Mouse (Mus musculus) MEL (cell line): ENCODE data around the gene Nek8. TPM values are rescaled to one million over a fixed set of nuclear protein-coding genes. Genes with fewer than 3 reads are reported as not detected.

Experiments used
- DNase-seq: peaks from one replicate; pipeline ENCODE4 v3.0.0; 2011; ENCODE audit warnings: low read depth, low spot score
- H3K27ac ChIP-seq: 2 replicates; pipeline ENCODE4 v1.5.1; 2012; ENCODE audit warnings: low read depth, mild to moderate bottlenecking, control low read depth, low read length, moderate library complexity; ENCODE audit not compliant: control insufficient read depth
- H3K27me3 ChIP-seq, 2 experiments: fragments of 150-350 bp in 1 of 2; sonication (generic) in 1 of 2; 2 replicates each; pipeline ENCODE4 v1.6.1; 2012; ENCODE audit warnings: low read length in 2 of 2, mild to moderate bottlenecking in 2 of 2, improper control_type of control experiment in 1 of 2, moderate library complexity in 1 of 2; ENCODE audit not compliant: insufficient read depth in 2 of 2, control insufficient read depth in 1 of 2
- H3K36me3 ChIP-seq, 2 experiments: 2 replicates each; pipeline ENCODE4 v1.6.1; 2012 to 2014; ENCODE audit warnings: low read length in 2 of 2, improper control_type of control experiment in 1 of 2, inconsistent platforms in 1 of 2, mild to moderate bottlenecking in 1 of 2; ENCODE audit not compliant: insufficient read depth in 2 of 2, control insufficient read depth in 1 of 2
- H3K4me1 ChIP-seq, 2 experiments: fragments of 150-350 bp in 1 of 2; sonication (generic) in 1 of 2; 2 replicates each; pipeline ENCODE4 v1.6.1; 2012; ENCODE audit warnings: low read length in 2 of 2, improper control_type of control experiment in 1 of 2, mild to moderate bottlenecking in 1 of 2; ENCODE audit not compliant: insufficient read depth in 2 of 2, control insufficient read depth in 1 of 2
- H3K4me3 ChIP-seq, 2 experiments: fragments of 150-350 bp in 1 of 2; sonication (generic) in 1 of 2; 2 replicates each; pipeline ENCODE4 v1.5.1; 2012; ENCODE audit warnings: low read depth in 2 of 2, low read length in 2 of 2, mild to moderate bottlenecking in 2 of 2, moderate library complexity in 2 of 2, control low read depth in 1 of 2, improper control_type of control experiment in 1 of 2; ENCODE audit not compliant: control insufficient read depth in 1 of 2, insufficient read depth in 1 of 2
- H3K79me2 ChIP-seq: 2 replicates; pipeline ENCODE4 v1.6.1; 2012; ENCODE audit warnings: mild to moderate bottlenecking, low read length, moderate library complexity; ENCODE audit not compliant: control insufficient read depth, poor library complexity, insufficient read depth
- H3K9ac ChIP-seq: 2 replicates; pipeline ENCODE4 v1.6.1; 2012; ENCODE audit warnings: low read depth, mild to moderate bottlenecking, control low read depth, low read length, moderate library complexity; ENCODE audit not compliant: control insufficient read depth, poor library complexity, severe bottlenecking
- H3K9me3 ChIP-seq: fragments of 150-350 bp; sonication (generic); replicated peaks from 2 replicates; pipeline ENCODE4 v1.6.1; 2012; ENCODE audit warnings: mild to moderate bottlenecking, low read length, improper control_type of control experiment, moderate library complexity; ENCODE audit not compliant: insufficient read depth
- BHLHE40 ChIP-seq: IDR thresholded peaks from 2 replicates; pipeline ENCODE4 v1.6.1; 2012; ENCODE audit warnings: low read depth, mild to moderate bottlenecking, inconsistent platforms, low read length, improper control_type of control experiment, borderline replicate concordance
- CHD2 ChIP-seq: IDR thresholded peaks from 2 replicates; pipeline ENCODE4 v1.6.1; 2011; ENCODE audit warnings: low read length, improper control_type of control experiment
- E2F4 ChIP-seq: IDR thresholded peaks from 2 replicates; pipeline ENCODE4 v1.6.1; 2011; ENCODE audit warnings: low read depth, low read length, improper control_type of control experiment, borderline replicate concordance
- EP300 ChIP-seq, 2 experiments: IDR thresholded peaks; 2 replicates each; pipeline ENCODE4 v1.6.1; 2011; ENCODE audit warnings: improper control_type of control experiment in 2 of 2, low read length in 2 of 2, low read depth in 1 of 2, mild to moderate bottlenecking in 1 of 2
- ETS1 ChIP-seq: IDR thresholded peaks from 2 replicates; pipeline ENCODE4 v1.6.1; 2012; ENCODE audit warnings: low read depth, mild to moderate bottlenecking, inconsistent platforms, low read length, improper control_type of control experiment, moderate library complexity
- GATA1 ChIP-seq: IDR thresholded peaks from 2 replicates; pipeline ENCODE4 v1.6.1; 2011; ENCODE audit warnings: low read depth, low read length, improper control_type of control experiment
- HCFC1 ChIP-seq: IDR thresholded peaks from 2 replicates; pipeline ENCODE4 v1.6.1; 2012; ENCODE audit warnings: low read depth, mild to moderate bottlenecking, inconsistent platforms, low read length, improper control_type of control experiment, moderate library complexity
- JUND ChIP-seq: IDR thresholded peaks from 2 replicates; pipeline ENCODE4 v1.6.1; 2011; ENCODE audit warnings: low read depth, mild to moderate bottlenecking, improper control_type of control experiment, low read length
- KAT2A ChIP-seq: conservative IDR thresholded peaks from 2 replicates; pipeline ENCODE4 v1.6.1; 2012; ENCODE audit warnings: low read depth, low read length, improper control_type of control experiment, inconsistent platforms
- MAX ChIP-seq: IDR thresholded peaks from 2 replicates; pipeline ENCODE4 v1.6.1; 2011; ENCODE audit warnings: low read length, improper control_type of control experiment
- MAZ ChIP-seq: IDR thresholded peaks from 2 replicates; pipeline ENCODE4 v1.6.1; 2012; ENCODE audit warnings: low read depth, mild to moderate bottlenecking, inconsistent platforms, low read length, improper control_type of control experiment
- MEF2A ChIP-seq: IDR thresholded peaks from 2 replicates; pipeline ENCODE4 v1.6.1; 2014; ENCODE audit warnings: low read depth, mild to moderate bottlenecking, inconsistent platforms, low read length, improper control_type of control experiment; ENCODE audit not compliant: poor library complexity, insufficient replicate concordance, severe bottlenecking; ENCODE audit errors: extremely low read depth
- MXI1 ChIP-seq: IDR thresholded peaks from 2 replicates; pipeline ENCODE4 v1.6.1; 2011; ENCODE audit warnings: mild to moderate bottlenecking, low read depth, low read length, improper control_type of control experiment
- MYB ChIP-seq: IDR thresholded peaks from 2 replicates; pipeline ENCODE4 v1.6.1; 2011; ENCODE audit warnings: mild to moderate bottlenecking, low read depth, low read length, improper control_type of control experiment
- MYC ChIP-seq: IDR thresholded peaks from 2 replicates; pipeline ENCODE4 v1.6.1; 2011; ENCODE audit warnings: low read depth, mild to moderate bottlenecking, low read length, improper control_type of control experiment, moderate library complexity
- NELFE ChIP-seq: IDR thresholded peaks from 2 replicates; pipeline ENCODE4 v1.6.1; 2011; ENCODE audit warnings: low read depth, low read length, improper control_type of control experiment
- NRF1 ChIP-seq: IDR thresholded peaks from 2 replicates; pipeline ENCODE4 v1.6.1; 2014; ENCODE audit warnings: low read depth, mild to moderate bottlenecking, inconsistent platforms, low read length, improper control_type of control experiment, moderate library complexity; ENCODE audit not compliant: poor library complexity, insufficient read depth, severe bottlenecking
- POLR2A ChIP-seq, 2 experiments: IDR thresholded peaks; 2 replicates each; pipeline ENCODE4 v1.6.1; 2011 to 2012; ENCODE audit warnings: low read length in 2 of 2, mild to moderate bottlenecking in 2 of 2, control low read depth in 1 of 2, improper control_type of control experiment in 1 of 2, low read depth in 1 of 2, moderate library complexity in 1 of 2; ENCODE audit not compliant: control insufficient read depth in 1 of 2, insufficient read depth in 1 of 2, poor library complexity in 1 of 2
- POLR2AphosphoS2 ChIP-seq: IDR thresholded peaks from 2 replicates; pipeline ENCODE4 v1.6.1; 2011; ENCODE audit warnings: low read length, improper control_type of control experiment
- RAD21 ChIP-seq: IDR thresholded peaks from 2 replicates; pipeline ENCODE4 v1.6.1; 2011; ENCODE audit warnings: mild to moderate bottlenecking, low read depth, low read length, improper control_type of control experiment
- RCOR1 ChIP-seq: IDR thresholded peaks from 2 replicates; pipeline ENCODE4 v1.6.1; 2012; ENCODE audit warnings: low read depth, mild to moderate bottlenecking, inconsistent platforms, low read length, improper control_type of control experiment
- SIN3A ChIP-seq: IDR thresholded peaks from 2 replicates; pipeline ENCODE4 v1.6.1; 2012; ENCODE audit warnings: low read length, improper control_type of control experiment, inconsistent platforms
- TAL1 ChIP-seq: IDR thresholded peaks from 2 replicates; pipeline ENCODE4 v1.6.1; 2012; ENCODE audit warnings: mild to moderate bottlenecking, inconsistent platforms, low read length, moderate library complexity, mixed read lengths
- TBP ChIP-seq: IDR thresholded peaks from 2 replicates; pipeline ENCODE4 v1.8.0; 2011; ENCODE audit warnings: low read depth, low read length, improper control_type of control experiment
- TCF12 ChIP-seq: IDR thresholded peaks from 2 replicates; pipeline ENCODE4 v1.6.1; 2014; ENCODE audit warnings: low read depth, mild to moderate bottlenecking, inconsistent platforms, low read length, improper control_type of control experiment, moderate library complexity
- UBTF ChIP-seq: IDR thresholded peaks from 2 replicates; pipeline ENCODE4 v1.6.1; 2012; ENCODE audit warnings: low read depth, mild to moderate bottlenecking, inconsistent platforms, low read length, improper control_type of control experiment, moderate library complexity, borderline replicate concordance; ENCODE audit not compliant: insufficient read depth
- USF1 ChIP-seq: IDR thresholded peaks from 2 replicates; pipeline ENCODE4 v1.6.1; 2014; ENCODE audit warnings: low read depth, mild to moderate bottlenecking, inconsistent platforms, low read length, improper control_type of control experiment, moderate library complexity
- USF2 ChIP-seq, 2 experiments: IDR thresholded peaks; 2 replicates each; pipeline ENCODE4 v1.6.1; 2011 to 2012; ENCODE audit warnings: improper control_type of control experiment in 2 of 2, low read length in 2 of 2, borderline replicate concordance in 1 of 2, inconsistent platforms in 1 of 2, low read depth in 1 of 2, mild to moderate bottlenecking in 1 of 2; ENCODE audit not compliant: insufficient read depth in 1 of 2
- ZC3H11A ChIP-seq: IDR thresholded peaks from 2 replicates; pipeline ENCODE4 v1.6.1; 2012; ENCODE audit warnings: low read depth, mild to moderate bottlenecking, inconsistent platforms, low read length, improper control_type of control experiment
- ZKSCAN1 ChIP-seq: IDR thresholded peaks from 2 replicates; pipeline ENCODE4 v1.6.1; 2012; ENCODE audit warnings: low read depth, mild to moderate bottlenecking, inconsistent platforms, low read length, improper control_type of control experiment, moderate library complexity
- ZMIZ1 ChIP-seq: IDR thresholded peaks from 2 replicates; pipeline ENCODE4 v1.6.1; 2012; ENCODE audit warnings: low read depth, mild to moderate bottlenecking, inconsistent platforms, low read length, improper control_type of control experiment, moderate library complexity
- ZNF384 ChIP-seq: IDR thresholded peaks from 2 replicates; pipeline ENCODE4 v1.6.1; 2012; ENCODE audit warnings: low read depth, mild to moderate bottlenecking, inconsistent platforms, low read length, improper control_type of control experiment
- polyA plus RNA-seq, 2 experiments: library from polyadenylated mRNA; stranded (reverse) in 1 of 2; unstranded in 1 of 2; fragments of >175 nt in 1 of 2; fragments of >200 nt in 1 of 2; gene quantifications; 2 replicates each; pipeline versions ENCODE4 v1.2.1 to v1.2.4; 2012; ENCODE audit warnings: low replicate concordance in 2 of 2, low read depth in 1 of 2; ENCODE audit not compliant: insufficient read length in 2 of 2, insufficient read depth in 1 of 2, missing spikeins in 1 of 2
- total RNA-seq: library from RNA; depleted of rRNA; stranded (reverse); fragments of 300-350 nt; gene quantifications from 2 replicates; pipeline ENCODE4 v1.2.3, GENCODE M21; 2012

Nek8 gene
- total and polyA plus RNA-seq, 3 experiments = 7.5 to 10.1 TPM; not detected in 1

DNA sequence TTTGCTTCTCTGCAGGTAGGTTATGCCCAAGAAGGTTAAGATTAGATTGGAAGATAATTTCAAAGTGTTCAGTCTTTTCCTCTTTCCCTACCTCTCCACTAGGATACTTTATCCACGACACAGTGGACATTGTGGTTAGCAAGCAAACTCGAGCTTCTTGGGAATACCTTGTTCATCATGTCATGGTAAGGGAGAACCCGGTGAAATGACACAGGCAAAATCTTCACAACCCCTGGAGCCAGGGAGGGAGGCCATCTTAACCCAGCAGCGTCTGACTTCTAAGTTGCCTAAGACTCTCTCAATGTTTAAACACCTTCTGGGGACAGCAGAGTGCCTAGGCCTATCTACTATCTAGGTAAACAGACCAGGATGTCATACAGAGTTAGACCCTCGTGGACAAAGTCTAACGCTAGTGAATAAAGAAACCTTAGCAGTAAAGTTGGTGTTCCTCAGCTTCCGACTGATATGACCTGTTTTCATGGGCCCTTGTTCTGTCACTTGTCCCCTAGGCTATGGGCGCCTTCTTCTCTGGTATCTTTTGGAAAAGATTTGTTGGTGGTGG is 3.0 kb upstream of the Nek8 start (continued):
- TF ChIP-seq ZC3H11A (no peak), CHD2 (no peak; the same call in 1 of the 2 replicates), KAT2A (no peak), UBTF (no peak), NRF1 (no peak), MYC (no peak)

- H3K9ac ChIP-seq = peak overlapping the region; percentile 89
- H3K79me2 ChIP-seq = peaks cover 32% of the 10 kb centered on the region
- H3K4me3 ChIP-seq = peak overlapping the region; percentile 43 to 81
- H3K27me3 ChIP-seq = no peaks in the 10 kb centered on the region
- no peaks in the 10 kb centered on the region for H3K9me3 ChIP-seq
- H3K36me3 ChIP-seq = peaks cover 12 to 32% of the 10 kb centered on the region in 2 experiments
- peak; percentile 97 for DNase-seq
- H3K27ac ChIP-seq = peak overlapping the region; percentile 96
- H3K4me1 ChIP-seq = peaks cover 4 to 19% of the 10 kb centered on the region in 2 experiments; a peak in 2 of 4 replicates
- TF ChIP-seq NELFE = peak; percentile 5
- TF ChIP-seq POLR2AphosphoS2 = peak; percentile 88
- TF ChIP-seq GATA1 = no peak
- peak; percentile 47; the same call in 1 of the 2 replicates for TF ChIP-seq BHLHE40
- peak in 1 of 2 experiments; percentile 42; a peak in 1 of 4 replicates for TF ChIP-seq EP300 (IDR thresholded peaks at IDR 0.05; ENCODE audit: low read depth in 1 of 2, low read length in 2 of 2)
- TF ChIP-seq ZKSCAN1 = no peak
- TF ChIP-seq MEF2A = no peak
- TF ChIP-seq POLR2A (IDR thresholded peaks at IDR 0.05; ENCODE audit: control insufficient read depth in 1 of 2, insufficient read depth in 1 of 2, low read depth in 1 of 2, low read length in 2 of 2, poor library complexity in 1 of 2) = peak; percentile 34 to 53; a peak in 2 of 4 replicates
- TF ChIP-seq UBTF = no peak
- TF ChIP-seq MXI1 = peak; percentile 85; the same call in 1 of the 2 replicates
- TF ChIP-seq MYB = no peak
- TF ChIP-seq MYC = peak; percentile 78; the same call in 1 of the 2 replicates
- TF ChIP-seq MAZ = 0 out of 2 replicates have a peak, but pooled peaks have one; percentile 35
- TF ChIP-seq E2F4 = no peak
- peak; percentile 77 for TF ChIP-seq CHD2
- TF ChIP-seq JUND = no peak
- TF ChIP-seq ZC3H11A = no peak
- no peak for TF ChIP-seq USF1
- TF ChIP-seq HCFC1 = peak; percentile 71; the same call in 1 of the 2 replicates
- TF ChIP-seq TBP = peak; percentile 67
- peak; percentile 41; the same call in 1 of the 2 replicates for TF ChIP-seq RCOR1
- TF ChIP-seq TCF12 = no peak; the same call in 1 of the 2 replicates
- no peak for TF ChIP-seq TAL1
- no peak for TF ChIP-seq RAD21
- peak; percentile 60 for TF ChIP-seq NRF1
- TF ChIP-seq ZMIZ1 = peak; percentile 81; the same call in 1 of the 2 replicates
- TF ChIP-seq ZNF384 = no peak
- TF ChIP-seq ETS1 = peak; percentile 50; the same call in 1 of the 2 replicates
- no peak for TF ChIP-seq KAT2A
- no peak for TF ChIP-seq USF2 (IDR thresholded peaks at IDR 0.05; ENCODE audit: borderline replicate concordance in 1 of 2, insufficient read depth in 1 of 2, low read depth in 1 of 2, low read length in 2 of 2)
- peak; percentile 74 for TF ChIP-seq MAX
- peak; percentile 2 for TF ChIP-seq SIN3A
Measured at GRCm38 (mm10) chr11:78178859-78179437, 2.5 kb upstream of the Nek8 start.
